Mouse (Mus musculus) brain, adult 2 months (tissue): ENCODE data around the gene Taf5l.
"Not testable (repeated sequence)": the region's sequence is repeated elsewhere in the genome, so short reads cannot be mapped to it uniquely, and the experiment has no call there.

Experiments
- DNase-seq: peaks from one replicate; pipeline ENCODE4 v3.0.0; 2011; ENCODE audit warnings: low read depth, low spot score

The Taf5l gene

DNA sequence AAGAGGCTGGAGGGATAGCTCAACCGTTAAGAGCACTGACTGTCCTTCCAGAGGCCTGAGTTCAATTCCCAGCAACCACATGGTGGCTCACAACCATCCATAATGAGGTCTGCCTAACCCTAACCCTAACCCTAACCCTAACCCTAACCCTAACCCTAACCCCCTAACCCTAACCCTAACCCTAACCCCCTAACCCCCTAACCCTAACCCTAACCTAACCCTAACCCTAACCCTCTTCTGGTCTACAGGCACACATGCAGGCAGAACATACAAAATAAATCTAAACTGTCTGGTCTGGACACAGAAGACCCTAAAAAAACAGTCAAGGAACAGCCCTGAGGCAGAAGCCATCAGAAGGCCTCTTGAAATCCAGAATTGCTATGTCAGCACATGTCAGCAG lies 59.8 kb downstream of the Taf5l start:
- DNase-seq = no peak

DNA sequence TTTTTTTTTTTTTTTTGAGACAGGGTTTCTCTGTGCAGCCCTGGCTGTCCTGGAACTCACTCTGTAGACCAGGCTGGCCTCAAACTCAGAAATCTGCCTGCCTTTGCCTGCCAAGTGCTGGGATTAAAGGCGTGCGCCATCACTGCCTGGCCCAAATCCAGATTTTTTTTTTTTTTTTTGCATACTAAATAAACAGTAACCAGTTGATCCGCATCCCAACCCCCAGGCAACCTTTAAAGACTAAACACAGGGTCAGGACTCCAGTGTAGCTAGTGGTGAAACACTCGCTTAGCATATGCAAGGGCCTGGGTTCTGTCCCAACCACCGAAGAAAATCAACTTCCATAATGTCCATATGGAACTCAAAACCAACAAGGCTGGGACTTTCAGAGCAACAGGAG lies 60.6 kb downstream of the Taf5l start:
- DNase-seq = not testable (repeated sequence)

DNA sequence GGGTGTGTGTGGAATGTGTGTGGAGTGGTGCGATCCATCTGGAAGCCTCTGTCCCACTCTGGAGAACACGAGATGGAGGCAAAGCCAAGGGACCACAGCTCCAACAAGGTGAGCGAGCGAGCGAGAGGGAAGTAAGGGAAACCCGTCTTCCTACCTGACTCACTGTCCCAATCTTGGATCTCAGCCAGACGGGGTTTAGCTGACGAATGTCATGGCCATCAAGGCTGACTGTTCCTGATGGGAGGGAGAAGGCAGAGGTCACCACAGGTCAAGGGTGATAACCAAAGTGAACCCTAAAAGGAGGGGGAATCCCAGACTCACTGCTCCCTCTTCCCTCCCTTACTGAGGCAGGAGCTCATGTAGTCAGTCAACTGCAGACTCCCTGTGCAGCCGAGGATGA lies 61.1 kb downstream of the Taf5l start:
- DNase-seq = no peak

DNA sequence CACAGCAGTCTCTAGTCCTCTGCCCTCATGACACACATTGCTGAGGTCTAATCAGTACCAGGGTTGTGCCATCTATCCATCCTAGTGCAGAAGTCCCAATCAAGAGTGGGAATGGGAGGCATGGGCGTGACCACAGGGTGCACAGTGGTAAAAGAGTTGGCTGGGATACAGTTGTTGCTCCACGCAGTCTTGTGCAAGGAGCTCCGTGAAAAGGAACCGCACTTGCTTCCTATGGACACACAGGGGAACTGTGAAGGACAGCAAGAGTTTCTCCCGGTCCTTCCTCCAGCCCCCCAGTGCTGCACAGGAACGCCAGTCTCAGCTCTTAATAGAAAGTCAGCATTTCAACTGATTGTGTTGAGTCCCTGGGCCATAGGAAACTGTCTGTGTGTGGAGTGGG lies 61.7 kb downstream of the Taf5l start:
- DNase-seq = no peak

DNA sequence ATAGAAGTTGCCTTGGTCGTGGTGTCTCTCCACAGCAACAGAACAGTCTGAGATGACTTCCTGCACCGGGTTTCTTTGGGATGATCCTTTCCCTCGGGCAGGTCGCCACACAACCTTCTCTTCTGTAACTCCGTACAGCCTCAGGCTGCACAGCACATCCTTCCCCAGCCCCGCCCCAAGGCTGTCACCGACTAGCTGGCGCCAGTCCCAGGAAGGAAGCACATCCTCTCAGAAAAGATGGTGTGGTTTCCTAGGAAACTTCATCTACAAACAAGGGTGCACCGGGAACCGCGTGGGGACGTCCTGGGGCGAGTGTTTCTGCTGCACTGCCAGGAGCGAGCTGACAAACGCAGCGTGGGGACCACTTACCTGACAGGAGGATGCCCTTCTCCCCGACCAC lies 63.1 kb downstream of the Taf5l start:
- DNase-seq = peak; percentile 77

DNA sequence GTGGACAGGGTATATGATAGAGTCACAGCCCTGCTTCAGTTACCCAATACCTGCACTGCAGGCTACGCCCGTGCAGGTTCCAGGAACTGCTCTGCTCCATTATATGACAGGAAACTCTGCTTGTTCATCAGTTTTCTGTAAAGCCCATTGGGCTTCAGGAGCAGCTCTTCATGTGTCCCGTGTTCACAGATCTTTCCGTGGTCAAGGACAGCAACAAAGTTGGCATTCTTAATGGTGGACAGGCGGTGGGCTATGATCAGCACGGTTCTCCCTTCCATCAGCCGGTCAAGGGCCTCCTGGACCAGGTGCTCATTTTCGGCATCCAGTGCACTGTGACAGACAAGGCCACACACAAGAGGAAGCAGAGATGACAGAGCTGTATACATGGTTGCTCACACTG lies 67.0 kb downstream of the Taf5l start:
- DNase-seq = no peak

DNA sequence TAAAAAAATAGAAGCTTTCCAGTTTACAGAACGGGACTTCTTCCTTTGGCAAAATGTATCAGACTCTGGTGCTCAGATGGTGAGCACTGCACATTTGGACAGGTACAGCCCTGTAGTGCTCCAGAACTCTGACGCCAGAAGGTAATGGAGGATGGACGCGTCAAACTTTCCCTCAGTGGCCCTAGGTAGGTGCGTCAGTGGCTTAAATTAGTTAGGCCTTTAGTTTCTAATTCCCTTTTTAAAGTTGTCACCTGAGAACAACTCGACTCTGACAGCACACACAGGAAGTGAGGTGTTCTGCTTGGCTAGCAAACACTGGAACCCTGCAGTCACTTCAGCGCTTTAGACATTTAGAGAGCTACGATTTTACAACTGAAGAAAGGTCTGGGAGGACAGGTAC lies 67.5 kb downstream of the Taf5l start:
- no peak for DNase-seq

DNA sequence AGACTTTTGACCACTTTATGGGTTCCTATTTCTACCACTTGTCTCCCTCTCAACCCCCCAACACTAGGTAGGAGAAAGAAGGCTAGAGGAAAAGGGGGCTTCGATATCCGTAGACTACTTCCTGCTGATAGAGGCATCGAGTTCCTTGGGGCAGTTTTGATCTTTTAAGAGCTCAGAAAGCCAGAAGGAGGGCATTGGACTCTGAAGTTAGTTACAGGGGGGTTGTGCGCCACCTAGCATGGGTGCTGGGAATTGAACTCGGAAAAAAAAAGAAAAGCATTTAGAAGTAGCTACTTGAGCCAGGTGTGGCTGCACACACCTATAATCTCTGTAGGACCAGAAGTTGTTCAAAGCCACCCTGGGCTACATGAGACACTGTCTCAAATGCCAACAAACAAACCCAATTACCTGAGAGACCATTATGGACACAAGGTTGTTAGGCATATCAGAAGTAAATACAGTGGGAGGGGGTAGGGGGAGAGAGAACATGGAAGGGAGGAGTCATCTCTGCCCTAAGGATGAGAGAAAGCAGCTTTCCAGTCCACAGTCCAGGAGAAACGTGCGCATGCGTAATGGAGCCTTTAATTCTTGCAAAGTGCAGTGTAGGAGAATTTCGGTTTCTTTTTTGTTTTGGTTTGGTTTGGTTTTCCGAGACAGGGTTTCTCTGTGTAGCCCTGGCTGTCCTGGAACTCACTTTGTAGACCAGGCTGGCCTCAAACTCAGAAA lies 71.0 kb downstream of the Taf5l start:
- peak; percentile 85 for DNase-seq

DNA sequence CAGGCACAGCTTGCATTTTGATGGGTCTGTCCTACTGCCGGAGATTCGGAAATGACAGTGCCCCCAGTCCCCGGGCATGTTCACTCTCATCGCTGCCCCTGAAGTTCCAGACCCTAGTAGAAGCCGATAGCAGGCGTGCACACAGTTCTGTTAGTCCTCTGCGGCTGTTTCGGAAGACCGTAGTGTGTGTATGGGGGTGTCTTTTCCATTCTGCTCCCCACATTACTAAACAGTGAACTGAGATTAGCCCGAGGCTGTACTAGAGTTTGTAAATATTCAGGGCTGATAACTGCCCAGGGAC lies 71.6 kb downstream of the Taf5l start:
- no peak for DNase-seq

DNA sequence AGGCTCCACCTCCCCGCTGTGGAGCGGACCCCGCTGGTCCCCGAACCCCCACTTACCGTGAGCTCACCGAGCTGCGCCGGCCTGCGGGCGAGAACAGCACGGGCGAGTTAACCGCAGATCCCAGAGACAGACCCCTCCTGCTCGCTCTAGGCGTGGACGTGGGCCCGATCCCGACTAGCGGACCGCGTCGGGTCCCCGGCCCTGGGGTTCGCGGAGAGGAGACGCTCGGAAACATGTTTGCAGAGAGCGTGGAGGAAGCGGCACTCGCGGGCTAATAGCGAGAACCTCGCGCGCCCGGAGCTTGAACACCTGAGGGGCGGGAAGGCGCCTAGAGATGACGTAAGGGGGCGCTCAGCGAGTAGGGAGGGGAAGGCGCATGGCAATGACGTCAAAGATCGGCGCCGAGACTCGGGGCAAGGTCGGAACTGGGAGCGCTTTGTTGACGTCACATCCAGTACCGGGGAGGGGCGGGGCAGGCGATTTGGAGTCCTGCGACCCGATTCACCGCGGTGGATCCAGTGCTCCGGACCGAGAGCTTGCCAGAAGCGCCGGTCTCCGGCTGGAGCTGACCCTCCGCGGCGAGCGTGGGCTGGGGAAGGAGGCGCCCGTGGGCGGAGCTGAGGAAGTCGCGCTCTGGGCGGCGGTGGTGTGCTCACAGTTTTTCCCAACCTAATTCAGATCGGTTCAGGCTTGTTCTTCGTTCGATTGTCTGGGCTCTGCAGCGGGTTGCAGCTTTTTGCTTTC lies 72.1 kb downstream of the Taf5l start, which contains the start of gene Nup133:
TSS of gene Nup133 (minus strand) at position 324 of the 744 bp plus-strand sequence.
- peak; percentile 100 for DNase-seq
